Mouse (Mus musculus): ENCODE data around the gene Llgl2. TPM values are rescaled to one million over a fixed set of nuclear protein-coding genes. Genes with fewer than 3 reads are reported as not detected.

Llgl2 gene
- 0.43 TPM for polyA plus RNA-seq (2012; fragmentation: generic; extraction: Trizol)

DNA sequence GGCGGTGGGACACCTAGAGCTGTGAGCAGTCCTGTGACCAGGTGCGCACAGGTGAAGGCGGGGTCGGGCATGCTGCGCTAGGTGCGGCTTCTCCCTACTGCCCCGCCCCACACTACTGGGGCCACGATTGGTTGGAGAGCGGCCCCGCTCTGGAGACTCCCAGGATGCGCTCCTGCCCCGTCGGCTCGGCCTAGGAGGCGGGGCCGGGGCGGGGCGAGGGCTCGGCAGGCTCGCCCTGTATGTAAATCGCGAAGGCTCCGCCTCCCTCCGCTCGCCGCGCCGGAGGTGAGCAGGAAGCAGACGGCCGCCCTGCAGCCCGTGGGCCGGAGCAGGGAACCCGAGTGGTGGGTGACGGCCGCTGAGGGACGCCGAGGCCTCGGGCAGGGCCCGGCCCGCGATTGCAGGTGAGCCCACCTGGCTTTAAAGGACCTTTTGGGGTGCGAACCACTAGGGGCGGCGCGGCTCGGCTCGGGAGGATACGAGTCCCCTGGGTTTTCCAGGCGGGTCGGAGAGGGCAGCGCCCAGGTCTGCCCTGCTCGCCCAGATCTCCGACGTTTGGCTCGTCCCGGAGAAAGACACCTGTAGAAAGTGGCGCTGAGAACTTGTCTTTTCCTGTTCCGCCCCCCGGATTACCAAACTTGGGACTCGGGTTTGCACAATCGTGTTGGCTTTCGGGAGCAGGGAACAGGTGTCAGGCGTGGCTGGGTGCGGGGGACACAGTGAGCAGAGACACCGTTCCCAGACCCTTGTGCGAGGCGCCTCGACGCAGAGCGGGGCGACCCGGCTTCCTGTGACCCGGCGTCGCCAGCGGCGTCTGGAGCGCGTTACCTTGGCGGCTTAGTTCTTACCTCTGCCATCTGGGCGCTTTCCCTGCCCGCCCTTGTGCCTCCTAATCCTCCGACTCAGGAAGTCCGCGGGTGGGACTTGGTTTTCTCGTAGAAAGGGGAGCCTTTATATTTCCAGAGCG is at the start of gene Llgl2:
Gene Llgl2 (plus strand): TSS at position 276 of the 967 bp plus-strand sequence.
- H3K4me3 ChIP-seq, result no peak within 1 kb of the TSS
- peak within 1 kb of the TSS; percentile 76 for H3K4me2 ChIP-seq (ENCODE audit: low read depth)
- H3K27me3 ChIP-seq (ENCODE audit: control insufficient read depth, insufficient read depth, insufficient read length), result peaks cover 29% of the 10 kb centered on the region
- TF ChIP-seq POLR2AphosphoS2 (IDR thresholded peaks at IDR 0.05; ENCODE audit: insufficient read length, low read depth), result peak; percentile 36
- TF ChIP-seq POLR2A (IDR thresholded peaks at IDR 0.05; ENCODE audit: insufficient read length, low read depth), result no peak
- TF ChIP-seq MAX (IDR thresholded peaks at IDR 0.05; ENCODE audit: low read depth), result no peak
- TF ChIP-seq TCF3 (IDR thresholded peaks at IDR 0.05; ENCODE audit: insufficient read length, low read depth), result no peak
- TF ChIP-seq CEBPB (IDR thresholded peaks at IDR 0.05; ENCODE audit: insufficient read depth, poor library complexity, severe bottlenecking), result no peak
- H3ac ChIP-seq (ENCODE audit: control insufficient read depth, insufficient read length), result no peak within 1 kb of the TSS
- no peaks in the 10 kb centered on the region for H3K36me3 ChIP-seq (ENCODE audit: control insufficient read depth, insufficient read depth)
- H3K79me2 ChIP-seq (ENCODE audit: control insufficient read depth, insufficient read depth), result no peaks in the 10 kb centered on the region

DNA sequence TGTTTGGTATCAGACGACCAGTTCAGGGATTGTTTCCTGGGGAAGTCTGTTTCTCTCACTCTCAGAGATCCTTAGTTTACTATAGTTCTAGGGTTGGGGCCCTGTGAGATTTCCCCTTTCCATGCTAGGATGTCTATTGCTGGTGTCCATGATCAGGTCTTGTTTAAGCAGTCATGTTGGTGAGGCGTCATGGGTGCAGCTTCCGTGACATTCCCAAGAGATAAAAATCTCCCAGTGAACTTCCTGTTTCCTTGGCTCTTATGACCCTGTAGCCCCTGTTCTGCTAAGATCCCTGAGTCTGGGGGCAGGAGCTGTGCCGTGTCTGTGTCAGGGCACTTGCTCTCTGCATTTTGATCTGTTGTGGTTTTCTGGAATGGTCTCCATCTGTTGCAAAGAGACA is 49.2 kb upstream of the Llgl2 start:
- Histone ChIP-seq H3ac (ENCODE audit: control insufficient read depth, insufficient read length) (no peak overlapping the region), H3K79me2 (ENCODE audit: control insufficient read depth, insufficient read depth) (no peaks in the 10 kb centered on the region), H3K4me2 (ENCODE audit: low read depth) (no peak overlapping the region), H3K4me3 (no peak overlapping the region), H3K27me3 (ENCODE audit: control insufficient read depth, insufficient read depth, insufficient read length) (no peaks in the 10 kb centered on the region), H3K36me3 (ENCODE audit: control insufficient read depth, insufficient read depth) (no peaks in the 10 kb centered on the region)
- TF ChIP-seq REST (IDR thresholded peaks at IDR 0.05; ENCODE audit: insufficient read depth, insufficient read length) (no peak), MYOG (IDR thresholded peaks at IDR 0.05; ENCODE audit: control insufficient read depth in 1 of 3, insufficient read depth in 1 of 3, insufficient read length in 2 of 3, low read depth in 2 of 3) (no peak), E2F4 (IDR thresholded peaks at IDR 0.05; ENCODE audit: insufficient read depth) (no peak), TCF12 (IDR thresholded peaks at IDR 0.05; ENCODE audit: insufficient read depth, poor library complexity, severe bottlenecking) (no peak), USF1 (IDR thresholded peaks at IDR 0.05; ENCODE audit: low read depth) (no peak), SRF (IDR thresholded peaks at IDR 0.05; ENCODE audit: control insufficient read depth, insufficient read length, low read depth) (no peak), MYOD1 (IDR thresholded peaks at IDR 0.05; ENCODE audit: control insufficient read depth in 1 of 3, insufficient read length in 2 of 3, low read depth in 2 of 3) (no peak), MAX (IDR thresholded peaks at IDR 0.05; ENCODE audit: low read depth) (no peak), CEBPB (IDR thresholded peaks at IDR 0.05; ENCODE audit: insufficient read depth, poor library complexity, severe bottlenecking) (no peak), POLR2A (IDR thresholded peaks at IDR 0.05; ENCODE audit: insufficient read length, low read depth) (no peak), TCF3 (IDR thresholded peaks at IDR 0.05; ENCODE audit: insufficient read length, low read depth) (no peak), POLR2AphosphoS2 (IDR thresholded peaks at IDR 0.05; ENCODE audit: insufficient read length, low read depth) (no peak)

DNA sequence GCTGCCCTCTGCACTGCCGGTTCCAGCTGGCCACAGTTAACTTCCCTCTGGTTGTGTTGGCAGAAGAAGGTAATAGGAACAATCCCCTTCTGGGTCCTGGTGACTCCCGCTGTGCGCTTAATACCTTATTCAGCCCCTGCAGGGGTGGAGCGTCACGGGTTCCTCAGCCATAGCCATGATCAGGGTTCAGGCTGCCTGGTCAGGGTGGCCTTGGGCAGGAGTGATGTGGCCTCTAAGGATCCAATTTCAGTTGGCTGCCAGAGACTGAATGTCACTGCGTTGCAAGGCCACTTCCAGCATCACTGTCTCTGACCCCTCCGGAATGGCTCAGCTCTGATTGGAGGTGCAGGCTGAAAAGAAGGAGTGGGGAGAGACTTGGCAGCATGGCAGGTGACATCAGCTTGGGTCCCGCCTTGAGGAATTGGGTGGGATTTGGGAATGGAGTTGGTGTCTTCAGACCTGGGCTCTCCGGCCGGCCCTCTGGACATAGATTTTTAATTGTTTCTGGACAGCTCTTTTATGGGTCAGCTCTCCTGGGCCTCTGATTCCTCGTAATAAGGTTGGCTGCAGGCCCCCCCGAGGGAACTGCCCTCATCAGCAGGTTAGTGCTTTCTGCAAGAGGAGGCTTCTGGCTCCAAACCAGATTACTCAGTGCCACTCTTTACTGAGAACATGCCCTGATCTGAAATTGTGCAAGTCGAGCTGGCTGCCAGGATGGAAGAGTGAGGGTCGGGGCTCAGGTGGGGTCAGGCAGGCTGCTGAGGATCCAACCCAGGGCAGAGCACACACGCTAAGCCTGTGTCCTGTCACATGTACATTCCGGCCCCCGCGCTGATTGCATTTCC is 47.8 kb upstream of the Llgl2 start:
- TF ChIP-seq USF1 (IDR thresholded peaks at IDR 0.05; ENCODE audit: low read depth) (no peak), POLR2A (IDR thresholded peaks at IDR 0.05; ENCODE audit: insufficient read length, low read depth) (no peak), TCF3 (IDR thresholded peaks at IDR 0.05; ENCODE audit: insufficient read length, low read depth) (no peak), MYOG (IDR thresholded peaks at IDR 0.05; ENCODE audit: control insufficient read depth in 1 of 3, insufficient read depth in 1 of 3, insufficient read length in 2 of 3, low read depth in 2 of 3) (no peak), E2F4 (IDR thresholded peaks at IDR 0.05; ENCODE audit: insufficient read depth) (no peak), TCF12 (IDR thresholded peaks at IDR 0.05; ENCODE audit: insufficient read depth, poor library complexity, severe bottlenecking) (no peak), MYOD1 (IDR thresholded peaks at IDR 0.05; ENCODE audit: control insufficient read depth in 1 of 3, insufficient read length in 2 of 3, low read depth in 2 of 3) (no peak), SRF (IDR thresholded peaks at IDR 0.05; ENCODE audit: control insufficient read depth, insufficient read length, low read depth) (no peak), CEBPB (IDR thresholded peaks at IDR 0.05; ENCODE audit: insufficient read depth, poor library complexity, severe bottlenecking) (no peak), POLR2AphosphoS2 (IDR thresholded peaks at IDR 0.05; ENCODE audit: insufficient read length, low read depth) (no peak), REST (IDR thresholded peaks at IDR 0.05; ENCODE audit: insufficient read depth, insufficient read length) (no peak)
- no peak overlapping the region for H3ac ChIP-seq (ENCODE audit: control insufficient read depth, insufficient read length)
- H3K79me2 ChIP-seq (ENCODE audit: control insufficient read depth, insufficient read depth), result no peaks in the 10 kb centered on the region
- no peaks in the 10 kb centered on the region for H3K27me3 ChIP-seq (ENCODE audit: control insufficient read depth, insufficient read depth, insufficient read length)
- no peak overlapping the region for H3K4me2 ChIP-seq (ENCODE audit: low read depth)
- H3K4me3 ChIP-seq, result no peak overlapping the region
- no peaks in the 10 kb centered on the region for H3K36me3 ChIP-seq (ENCODE audit: control insufficient read depth, insufficient read depth)

DNA sequence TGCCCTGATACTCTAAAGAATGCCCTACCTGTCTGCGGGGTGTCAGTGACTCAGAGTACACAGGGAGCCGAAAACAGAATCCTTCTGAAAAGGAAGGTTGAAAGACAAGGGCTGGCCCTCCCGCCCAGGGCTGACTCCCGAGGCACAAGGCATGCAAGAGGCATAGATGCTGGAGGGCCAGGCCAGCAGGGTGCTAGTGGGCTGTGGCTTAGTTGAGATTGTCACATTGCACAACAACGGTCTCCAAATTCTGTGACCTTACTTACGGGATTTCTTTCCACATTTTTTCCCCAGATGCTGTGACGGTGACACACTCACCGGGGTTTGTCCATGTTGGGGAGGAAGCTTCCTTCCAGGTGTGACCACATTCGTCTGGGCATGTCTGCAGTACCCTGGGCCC is 46.9 kb upstream of the Llgl2 start:
- Histone ChIP-seq H3ac (ENCODE audit: control insufficient read depth, insufficient read length) (no peak overlapping the region), H3K4me2 (ENCODE audit: low read depth) (no peak overlapping the region), H3K4me3 (no peak overlapping the region)

More for the DNA sequence above, 46.9 kb upstream of the Llgl2 start:
- H3K27me3 ChIP-seq (ENCODE audit: control insufficient read depth, insufficient read depth, insufficient read length), result no peaks in the 10 kb centered on the region
- no peaks in the 10 kb centered on the region for H3K79me2 ChIP-seq (ENCODE audit: control insufficient read depth, insufficient read depth)
- TF ChIP-seq POLR2A (IDR thresholded peaks at IDR 0.05; ENCODE audit: insufficient read length, low read depth) (no peak), MYOG (IDR thresholded peaks at IDR 0.05; ENCODE audit: control insufficient read depth in 1 of 3, insufficient read depth in 1 of 3, insufficient read length in 2 of 3, low read depth in 2 of 3) (no peak), USF1 (IDR thresholded peaks at IDR 0.05; ENCODE audit: low read depth) (no peak), CEBPB (IDR thresholded peaks at IDR 0.05; ENCODE audit: insufficient read depth, poor library complexity, severe bottlenecking) (no peak), POLR2AphosphoS2 (IDR thresholded peaks at IDR 0.05; ENCODE audit: insufficient read length, low read depth) (no peak), E2F4 (IDR thresholded peaks at IDR 0.05; ENCODE audit: insufficient read depth) (no peak), TCF12 (IDR thresholded peaks at IDR 0.05; ENCODE audit: insufficient read depth, poor library complexity, severe bottlenecking) (no peak), MAX (IDR thresholded peaks at IDR 0.05; ENCODE audit: low read depth) (no peak), TCF3 (IDR thresholded peaks at IDR 0.05; ENCODE audit: insufficient read length, low read depth) (no peak), SRF (IDR thresholded peaks at IDR 0.05; ENCODE audit: control insufficient read depth, insufficient read length, low read depth) (no peak), MYOD1 (IDR thresholded peaks at IDR 0.05; ENCODE audit: control insufficient read depth in 1 of 3, insufficient read length in 2 of 3, low read depth in 2 of 3) (no peak), REST (IDR thresholded peaks at IDR 0.05; ENCODE audit: insufficient read depth, insufficient read length) (no peak)
- H3K36me3 ChIP-seq (ENCODE audit: control insufficient read depth, insufficient read depth), result no peaks in the 10 kb centered on the region
